Mouse (Mus musculus) layer of hippocampus, adult 9-11 months (tissue): ENCODE results near the gene Vamp1.

Experiments used
- DNase-seq: peaks from one replicate; pipeline ENCODE4 v3.0.0; 2022

The Vamp1 gene

DNA sequence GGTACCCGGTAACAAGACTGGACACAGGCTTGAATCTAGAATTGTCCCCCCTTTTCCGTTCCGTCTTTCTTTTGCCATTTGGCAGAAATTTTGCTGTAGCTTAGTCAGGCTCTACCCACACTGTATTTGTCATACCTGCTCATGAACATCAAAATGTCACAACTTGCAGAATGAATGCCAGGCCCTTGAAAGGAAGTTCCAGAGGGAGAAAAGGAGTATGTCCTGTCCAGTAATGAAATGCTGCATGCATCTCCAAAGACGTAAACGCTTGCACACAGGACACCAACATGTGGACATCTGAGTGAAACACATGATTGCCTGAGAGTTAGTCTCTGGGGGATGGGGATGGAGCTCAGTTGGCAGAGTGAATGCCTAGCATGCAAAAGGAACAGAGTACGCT is 1.6 kb upstream of the Vamp1 start:
- no peak for DNase-seq

DNA sequence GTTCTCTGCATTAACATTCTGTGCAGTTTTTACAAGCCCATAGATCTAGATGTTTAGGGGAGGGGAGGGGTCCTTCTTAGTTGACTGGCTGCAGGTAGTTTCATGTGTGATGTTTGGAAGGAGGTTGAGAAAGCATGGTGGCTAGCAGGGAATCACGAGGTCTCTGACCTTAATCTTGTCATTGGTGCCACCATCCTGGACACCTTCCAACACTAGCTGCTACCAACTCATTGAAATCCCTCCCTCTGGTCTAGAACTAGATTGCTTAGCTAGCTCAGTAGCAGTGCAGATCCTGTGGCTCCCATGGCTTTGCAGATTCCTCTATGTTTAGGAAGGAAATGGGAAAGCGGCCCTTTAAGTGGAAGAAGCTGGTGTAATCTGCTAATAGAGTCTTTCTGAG is 1.5 kb downstream of the Vamp1 start:
- DNase-seq: no peak

DNA sequence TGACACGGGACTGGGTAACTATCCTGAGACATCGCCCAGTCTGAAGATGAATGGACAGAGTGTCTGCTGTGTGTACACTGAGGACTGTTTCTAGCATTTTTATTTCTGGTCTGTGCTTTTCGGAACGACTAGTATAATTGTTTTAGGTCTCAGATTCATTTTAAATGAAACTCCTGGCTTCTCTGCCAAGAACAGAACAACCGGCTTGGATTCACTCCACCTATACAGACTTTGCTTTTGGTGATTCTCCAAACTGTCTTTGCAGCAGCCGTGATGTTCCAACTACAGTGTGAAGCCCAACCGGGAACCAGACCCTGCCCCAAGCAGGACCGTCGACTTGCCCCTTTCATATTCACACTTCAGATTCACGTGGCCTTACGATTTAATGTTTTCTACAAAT is 2.5 kb downstream of the Vamp1 start:
- DNase-seq: no peak

DNA sequence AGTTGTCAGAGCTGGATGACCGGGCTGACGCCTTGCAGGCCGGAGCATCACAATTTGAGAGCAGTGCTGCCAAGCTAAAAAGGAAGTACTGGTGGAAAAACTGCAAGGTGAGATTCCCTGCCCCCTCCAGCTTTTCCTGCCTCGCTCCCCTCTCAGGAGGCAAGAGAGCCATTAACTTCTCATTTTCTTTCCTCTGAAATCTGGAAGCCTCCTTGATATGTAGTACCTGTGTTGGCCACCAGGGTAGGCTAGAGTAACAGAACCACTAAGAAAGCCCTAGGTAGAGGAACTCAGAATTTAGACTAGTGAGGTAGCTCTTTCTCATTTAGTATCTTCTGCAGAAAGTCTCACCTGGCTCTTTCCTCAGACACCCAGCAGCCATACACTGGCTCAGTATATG is 3.6 kb downstream of the Vamp1 start:
- peak; percentile 71 for DNase-seq

DNA sequence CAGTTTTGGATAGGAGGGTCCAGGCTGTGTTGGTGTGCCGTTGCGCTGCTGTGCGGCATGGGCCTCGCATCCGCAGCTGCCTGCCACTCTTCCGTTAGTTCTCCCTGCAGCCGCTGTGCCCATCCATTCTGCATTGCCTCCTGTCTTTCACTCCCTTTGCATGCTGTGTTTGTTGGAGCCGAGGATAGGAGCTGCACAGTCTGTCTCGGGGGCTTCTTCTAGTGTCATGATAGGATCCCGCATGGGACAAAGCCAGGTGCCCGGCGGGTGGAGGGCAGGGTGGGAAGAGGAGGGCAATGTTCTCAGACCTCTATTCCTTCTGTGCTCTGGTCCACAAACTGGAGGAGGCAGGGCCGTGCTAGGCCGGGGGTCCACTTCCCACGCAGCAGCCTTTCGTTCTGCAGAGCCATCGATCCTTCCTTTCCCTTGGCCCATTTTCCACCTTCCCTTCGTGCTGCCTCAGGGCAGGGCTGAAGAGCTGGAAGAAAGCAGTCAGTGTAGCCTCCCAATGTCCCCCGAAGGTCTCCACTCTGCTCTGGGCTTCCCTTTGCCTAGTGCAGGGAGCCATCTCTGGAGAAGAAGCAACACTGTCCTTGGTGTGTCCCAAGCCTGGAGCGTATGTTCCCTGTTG is 5.9 kb downstream of the Vamp1 start:
- DNase-seq: no peak

DNA sequence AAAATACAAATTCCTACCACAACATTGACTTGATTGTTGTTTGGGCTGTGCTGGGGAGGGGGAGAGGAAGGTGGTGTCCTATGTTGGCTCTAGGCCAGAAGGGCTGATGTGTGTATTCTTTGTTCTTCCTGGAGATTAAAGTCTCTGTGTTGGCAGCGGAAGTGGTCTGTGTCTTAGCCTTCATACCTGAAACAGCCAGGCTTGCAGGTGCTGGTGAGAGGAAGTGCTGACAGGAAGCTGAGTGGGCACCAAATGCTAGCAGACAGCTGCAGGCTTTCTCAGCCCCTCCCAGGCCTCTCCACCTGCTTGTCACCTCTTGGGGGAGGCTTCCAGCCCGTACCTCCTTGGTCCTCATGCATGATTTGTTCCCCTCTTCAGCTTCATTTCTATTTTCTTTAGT is 6.8 kb downstream of the Vamp1 start:
- DNase-seq: no peak

DNA sequence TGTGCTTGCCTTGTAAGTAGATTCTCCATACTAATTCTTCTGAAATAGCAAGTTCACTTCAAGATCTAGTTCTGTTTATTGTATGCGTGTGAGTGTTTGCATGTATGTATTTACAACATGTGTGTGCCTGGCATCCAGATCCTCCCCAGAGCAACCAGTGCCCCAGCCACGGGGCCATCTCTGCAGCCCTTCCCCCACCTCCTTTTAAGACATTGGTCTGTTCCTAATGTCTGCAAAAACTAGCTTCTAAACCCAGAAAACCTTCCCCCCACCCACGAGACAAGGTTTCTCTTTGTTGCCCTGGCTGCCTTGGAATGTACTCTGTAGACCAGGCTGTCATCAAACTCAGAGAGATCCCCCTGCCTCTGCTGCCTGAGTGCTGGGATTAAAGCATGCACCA is 7.2 kb downstream of the Vamp1 start:
- no peak for DNase-seq

DNA sequence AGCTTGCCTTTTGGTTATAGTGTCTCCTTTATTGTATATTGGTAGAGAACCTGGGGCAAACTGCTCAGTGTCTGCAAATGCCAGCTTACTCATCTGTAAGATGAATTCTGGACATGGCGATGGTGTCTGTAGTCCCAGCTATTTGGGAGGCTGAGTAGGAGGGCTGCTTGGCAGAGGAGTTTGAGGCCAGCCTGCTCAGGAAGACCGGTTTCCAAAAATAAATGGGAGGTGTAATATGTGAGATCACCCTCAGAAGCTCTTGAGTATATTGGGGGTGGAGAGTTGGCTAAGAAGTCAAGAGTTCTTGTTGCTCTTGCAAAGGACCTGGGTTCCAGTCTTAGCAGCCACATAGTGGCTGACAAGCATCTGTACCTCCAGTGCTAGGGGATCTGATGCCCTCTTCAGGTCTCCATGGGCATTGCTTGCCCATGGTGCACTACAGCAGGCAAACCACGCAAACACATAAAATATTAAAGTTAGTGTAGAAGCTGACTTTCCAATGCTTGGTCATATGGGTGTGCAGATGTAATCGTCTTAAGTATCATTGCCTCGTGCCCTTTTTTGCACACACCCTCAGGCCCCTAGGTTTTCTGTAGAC is 10.3 kb downstream of the Vamp1 start:
- DNase-seq: no peak

DNA sequence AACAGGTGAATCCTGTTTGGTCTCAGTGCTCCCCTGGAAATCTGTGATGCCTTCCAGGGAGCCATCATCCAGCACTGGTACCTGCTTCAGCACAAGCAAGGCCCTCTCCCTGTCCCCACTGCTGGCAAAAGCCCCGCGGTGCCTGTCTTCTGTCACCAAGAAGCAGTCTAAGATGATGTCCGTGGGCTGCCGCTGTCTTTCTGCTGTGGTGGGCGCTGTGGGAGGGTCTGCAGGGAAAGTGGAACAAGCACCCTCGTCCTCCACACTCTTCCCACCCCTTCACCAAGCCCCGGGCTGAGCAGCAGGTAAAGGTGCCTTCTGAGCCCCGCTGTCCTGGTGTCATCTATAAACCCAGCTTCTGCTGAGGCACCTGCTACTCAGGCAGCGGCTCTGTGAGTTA is 15.2 kb downstream of the Vamp1 start:
- DNase-seq: no peak

DNA sequence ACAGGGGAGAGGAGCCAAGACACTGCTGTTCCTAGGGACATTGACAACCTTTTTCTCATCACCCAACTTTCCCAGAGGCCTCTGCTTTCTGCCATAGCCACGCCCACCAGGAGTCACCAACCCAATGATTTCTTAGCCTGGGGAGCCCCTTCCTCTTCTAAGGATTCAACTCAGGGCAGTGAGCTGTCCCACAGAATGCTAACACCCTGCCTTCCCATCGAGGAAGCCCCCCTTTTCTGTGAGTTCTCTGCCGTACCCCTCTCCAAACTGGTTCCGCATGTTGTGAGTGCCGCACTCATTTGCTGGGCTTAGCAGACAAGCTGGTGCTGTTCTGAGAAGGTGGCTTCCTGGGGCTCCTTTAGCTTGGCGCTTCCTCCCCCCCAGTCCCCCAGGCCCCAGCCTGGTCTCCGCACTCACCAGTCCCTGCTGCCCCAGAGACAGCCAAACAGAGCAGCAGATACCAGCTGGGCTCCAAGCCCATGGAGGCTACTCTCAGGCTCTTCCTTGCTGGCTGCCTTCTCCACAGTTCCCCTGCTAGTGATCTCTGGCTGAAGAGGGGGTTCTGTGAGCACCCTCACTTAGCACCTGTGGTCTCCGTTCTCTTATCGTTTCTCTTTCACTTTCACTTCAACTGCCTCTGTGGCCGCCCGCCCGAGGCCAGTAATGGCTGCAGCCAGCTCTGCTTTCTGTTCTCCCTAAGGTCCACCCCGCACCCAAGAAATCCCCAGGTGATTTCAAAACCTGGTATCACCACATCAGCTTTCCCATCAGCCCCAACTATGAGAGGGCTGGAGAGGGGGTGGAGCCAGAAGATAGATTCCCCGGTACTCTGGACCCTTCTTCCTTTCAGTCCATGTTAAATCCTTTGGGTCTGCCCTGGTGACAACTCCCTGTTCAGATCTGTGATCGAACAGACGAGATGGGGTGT is 16.0 kb downstream of the Vamp1 start, which contains the start of gene Tapbpl:
Tapbpl (minus strand) TSS at position 744 of the 928 bp plus-strand sequence.
- peak; percentile 60 for DNase-seq

DNA sequence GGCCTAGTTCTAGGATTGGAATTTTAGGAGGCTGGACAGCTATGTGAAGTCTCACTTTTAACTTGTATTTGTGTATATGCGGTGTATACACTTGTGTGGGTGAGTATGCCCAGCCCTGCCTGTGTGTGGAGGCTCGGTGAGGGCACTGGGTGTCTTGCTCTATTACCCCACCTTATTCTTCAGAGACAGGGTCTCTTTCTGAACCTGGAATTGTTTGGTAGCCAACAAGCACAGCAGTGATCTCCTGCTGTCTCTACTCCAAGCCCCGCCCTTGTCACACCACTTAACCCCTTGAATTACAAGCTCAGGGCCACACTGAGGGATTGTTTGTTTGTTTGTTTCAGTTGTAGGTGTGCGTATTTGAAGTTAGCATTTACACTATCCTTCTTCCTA is 16.7 kb downstream of the Vamp1 start:
- no peak for DNase-seq

DNA sequence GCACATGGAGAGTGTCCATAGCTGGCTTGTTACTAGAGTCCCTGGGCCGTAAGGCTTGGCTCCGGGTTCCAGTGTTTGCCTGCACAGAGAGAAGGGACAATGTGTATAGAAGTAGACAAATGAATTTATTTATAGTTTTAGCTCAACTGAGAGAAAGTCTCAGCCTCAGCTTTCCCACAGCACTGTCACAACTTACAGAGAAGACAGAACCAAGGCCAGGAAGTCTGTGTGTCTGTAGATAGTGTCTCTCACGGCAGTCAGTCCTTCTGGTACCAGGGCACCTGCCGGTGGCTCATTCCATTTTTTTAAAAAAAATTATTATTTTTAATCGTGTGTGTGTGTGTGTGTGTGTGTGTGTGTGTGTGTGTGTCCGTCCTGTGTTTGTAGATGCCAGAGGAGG is 17.2 kb downstream of the Vamp1 start:
- DNase-seq: no peak

DNA sequence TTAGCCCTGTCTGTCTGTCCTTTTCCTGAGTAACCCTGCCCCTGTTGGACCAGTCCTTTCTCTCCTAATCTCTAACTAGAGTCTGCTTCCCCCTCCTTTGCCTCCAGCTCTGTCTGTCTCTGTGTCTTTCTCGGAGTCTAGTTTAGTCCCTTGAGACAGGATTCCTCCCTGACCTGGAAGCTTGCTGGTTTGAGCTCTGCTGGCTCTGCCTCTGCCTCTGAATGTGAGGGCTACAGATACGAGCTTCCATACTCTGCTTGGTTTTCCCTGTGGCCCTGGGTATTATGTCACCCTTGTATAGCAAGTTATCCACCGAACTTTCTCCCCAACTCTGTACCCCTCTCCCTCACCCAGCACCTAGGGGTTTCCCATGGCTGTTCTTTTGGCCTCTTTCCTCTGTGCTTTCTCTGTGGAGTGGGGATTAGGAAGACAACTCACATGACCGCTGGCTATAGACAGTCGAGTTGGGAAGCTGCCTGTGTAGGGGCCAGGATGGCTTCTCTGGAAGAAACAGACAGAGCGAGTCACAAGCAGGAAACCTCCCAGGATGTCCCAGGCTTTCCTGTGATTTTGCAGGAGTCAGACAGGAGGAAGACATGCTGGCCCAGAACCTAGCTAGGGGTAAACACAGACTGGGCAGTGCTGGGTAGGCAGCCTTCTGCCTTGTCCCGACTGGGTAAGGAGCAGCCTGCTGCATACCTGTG is 18.6 kb downstream of the Vamp1 start:
- DNase-seq: no peak

DNA sequence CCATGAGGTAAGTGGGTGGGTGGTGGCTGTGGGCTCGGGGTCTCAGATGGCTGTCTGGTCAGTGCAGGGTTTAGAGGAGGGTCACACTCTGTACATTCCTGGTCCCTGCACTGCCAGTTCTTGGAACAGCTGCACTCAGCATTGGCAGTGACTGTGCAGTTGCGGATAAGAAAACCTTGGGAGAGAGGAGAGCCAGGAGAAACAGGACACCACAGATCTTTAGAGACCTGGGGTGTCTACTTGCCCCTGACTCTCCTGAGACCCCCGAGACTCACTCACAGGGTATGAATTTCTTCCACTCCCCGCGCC is 19.1 kb downstream of the Vamp1 start:
- DNase-seq: no peak

DNA sequence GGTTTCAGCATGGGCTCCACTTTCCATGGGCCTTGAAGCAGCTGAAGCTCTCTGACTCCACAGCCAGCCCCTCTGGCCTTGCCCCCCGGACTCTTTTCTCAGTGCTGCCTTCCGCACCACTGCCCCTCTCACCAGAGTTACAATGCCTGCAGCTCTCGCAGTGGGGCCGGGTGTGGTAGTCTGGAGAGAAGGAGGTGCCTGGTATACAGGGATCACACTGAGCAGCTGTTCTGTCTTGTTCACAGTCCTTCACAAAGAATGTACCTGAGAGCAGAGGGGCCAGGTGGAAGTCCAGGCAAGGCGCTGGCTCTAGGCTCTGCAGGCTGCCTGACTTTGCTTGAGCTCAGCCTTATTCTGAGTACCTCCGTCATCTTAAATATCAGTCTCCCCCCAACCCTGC is 21.0 kb downstream of the Vamp1 start:
- DNase-seq: no peak

DNA sequence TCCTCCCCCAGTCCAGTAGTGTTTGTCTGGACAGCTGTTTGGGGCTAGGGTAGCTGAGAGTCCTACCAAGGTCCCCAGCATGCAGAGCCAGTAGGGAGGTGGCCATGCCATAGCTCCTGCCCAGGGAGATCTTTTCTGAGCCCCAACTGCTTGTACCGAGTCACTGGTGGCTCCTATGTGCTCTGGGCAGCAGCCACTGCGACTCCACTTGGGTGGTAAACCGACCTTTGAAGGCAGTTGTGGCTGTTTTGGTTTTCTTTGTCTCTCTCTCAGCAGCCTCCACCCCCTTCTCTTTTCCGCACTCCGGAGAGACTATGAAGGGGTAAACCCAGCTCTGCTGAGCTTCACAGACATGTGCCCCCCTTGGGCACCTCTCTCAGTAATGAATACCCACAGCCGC is 21.4 kb downstream of the Vamp1 start, which contains the start of gene Cd27:
Cd27 (minus strand) TSS at position 229 of the 400 bp plus-strand sequence.
- DNase-seq: no peak

DNA sequence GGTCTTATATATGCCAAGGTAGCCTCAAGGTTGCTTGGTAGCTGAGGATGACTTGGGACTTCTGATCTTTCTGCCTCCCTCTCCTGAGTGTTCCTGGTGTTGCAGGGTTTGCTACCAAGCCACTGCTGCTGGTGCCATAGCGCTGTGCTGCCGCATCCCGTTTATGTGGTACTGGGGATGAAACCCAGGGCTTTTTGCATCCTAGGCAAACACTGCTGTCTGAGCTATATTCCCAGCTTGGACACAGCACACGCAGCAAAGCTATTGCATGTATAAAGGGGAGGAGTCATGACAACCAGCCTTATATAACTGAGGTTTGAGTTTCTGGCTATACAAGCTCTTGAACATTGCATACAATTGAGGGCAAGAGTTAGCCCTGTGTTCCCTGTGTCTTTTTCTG is 22.1 kb downstream of the Vamp1 start:
- no peak for DNase-seq

DNA sequence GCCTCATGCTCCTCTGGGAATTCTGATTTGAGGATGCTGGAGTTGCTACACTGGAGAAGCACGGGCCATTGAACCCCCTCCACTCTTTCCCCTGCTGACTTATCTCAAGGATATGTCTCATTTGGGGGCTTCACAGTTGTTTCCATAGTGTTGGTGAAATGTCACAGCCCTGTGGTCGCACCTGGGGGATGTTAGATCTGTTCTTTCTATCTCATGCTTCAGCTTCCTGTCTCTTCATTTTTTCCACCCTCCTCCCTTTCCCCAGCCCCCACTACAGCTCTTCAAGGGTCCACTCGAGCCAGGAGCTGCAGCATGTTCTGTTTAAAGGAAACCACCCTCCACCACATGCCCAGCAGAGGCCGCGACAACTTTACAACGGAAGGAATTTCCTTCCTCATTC is 23.0 kb downstream of the Vamp1 start:
- DNase-seq: no peak

DNA sequence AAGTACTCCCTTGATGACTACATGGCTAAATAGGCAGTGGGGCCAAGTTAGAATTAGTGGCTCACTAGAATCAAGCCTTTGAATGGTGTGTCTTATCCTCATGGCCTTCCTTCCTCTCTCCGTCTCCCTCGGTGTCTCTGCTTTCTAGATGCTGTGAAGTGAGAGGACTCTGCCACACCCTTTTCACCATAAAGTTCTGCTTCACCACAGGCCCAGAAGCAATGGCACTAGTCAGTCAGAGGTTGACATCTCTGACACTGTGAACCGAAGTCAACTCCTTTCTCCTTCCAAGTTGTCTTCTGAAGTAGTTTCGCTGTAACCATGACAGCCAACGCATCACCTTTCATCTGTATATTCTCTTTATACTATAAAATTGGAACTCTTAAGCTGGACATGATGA is 24.2 kb downstream of the Vamp1 start:
- no peak for DNase-seq

DNA sequence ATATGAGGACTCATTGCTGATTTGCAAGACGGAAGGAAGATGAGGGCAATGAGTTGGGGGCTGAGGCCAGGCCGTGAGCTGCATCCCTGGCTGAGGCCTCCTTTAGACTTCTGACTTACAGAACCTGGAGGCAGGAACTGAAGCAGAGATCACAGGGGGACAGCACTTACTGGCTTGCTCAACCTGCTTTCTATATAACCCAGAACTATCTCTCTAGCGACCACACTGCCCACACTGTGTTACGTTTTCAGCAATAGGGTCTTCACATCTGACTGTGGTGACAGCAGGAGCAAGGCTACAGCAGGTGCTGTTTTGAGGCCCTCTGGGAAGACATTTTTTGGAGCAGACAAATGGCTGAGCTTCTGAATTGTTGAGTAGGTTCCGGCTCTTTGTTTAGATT is 25.3 kb downstream of the Vamp1 start:
- no peak for DNase-seq

DNA sequence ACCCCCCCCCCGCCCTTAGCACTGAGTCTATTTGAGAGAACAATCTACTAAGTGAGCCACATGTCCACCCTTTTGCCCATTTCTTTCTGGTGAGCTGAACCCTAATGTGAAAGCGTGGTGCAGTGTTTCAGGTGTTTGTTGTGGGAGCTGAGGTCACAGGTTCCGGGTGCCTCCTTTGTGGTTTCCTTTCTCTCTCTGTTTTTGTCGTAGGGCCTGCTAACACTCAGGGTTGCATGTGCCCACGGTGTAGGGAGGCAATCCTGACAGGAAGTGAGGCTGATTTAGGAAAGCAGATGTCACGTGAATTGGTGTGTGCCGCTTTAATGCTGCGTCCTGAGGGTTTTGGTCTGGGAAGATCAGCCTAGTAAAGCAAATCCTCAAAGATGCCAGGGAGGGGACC is 26.2 kb downstream of the Vamp1 start:
- DNase-seq: no peak

DNA sequence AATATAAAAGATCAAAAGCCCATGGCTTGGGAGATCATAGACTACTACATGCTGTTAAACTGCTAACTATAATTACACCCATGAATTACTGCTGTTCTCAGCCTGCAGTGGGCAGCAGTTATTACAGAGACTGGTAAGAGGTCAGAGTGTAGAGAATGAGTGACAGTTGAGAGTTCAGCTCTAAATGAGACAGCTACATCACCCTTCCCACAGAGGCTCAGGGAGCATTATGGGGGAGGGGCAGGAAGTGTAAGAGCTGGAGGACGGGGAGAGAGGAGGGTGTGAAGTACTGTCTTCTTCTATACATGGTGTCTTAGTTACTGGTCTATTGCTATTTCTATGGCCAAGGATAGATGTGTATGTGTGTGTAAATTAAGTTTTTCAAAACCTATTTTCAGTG is 29.2 kb downstream of the Vamp1 start:
- DNase-seq: no peak

DNA sequence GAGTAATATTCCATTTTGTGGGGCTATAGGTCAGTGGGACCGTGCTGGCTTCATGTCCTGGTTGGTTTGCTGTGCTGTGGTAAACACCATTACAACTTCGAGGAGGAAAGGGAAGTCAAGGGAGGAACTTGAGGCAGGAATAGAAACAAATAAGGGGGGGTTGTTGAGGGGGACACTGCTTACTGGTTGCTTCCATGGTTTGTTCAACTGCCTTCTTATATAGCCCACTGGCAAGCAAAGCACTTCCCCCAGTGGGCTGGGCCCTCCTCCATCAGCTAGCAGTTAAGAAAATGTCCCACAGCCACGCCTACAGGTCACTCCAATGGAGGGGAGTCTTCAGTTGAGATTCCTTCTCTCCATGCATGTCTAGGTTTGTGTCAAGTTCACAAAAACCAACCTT is 36.9 kb downstream of the Vamp1 start:
- DNase-seq: peak; percentile 75

DNA sequence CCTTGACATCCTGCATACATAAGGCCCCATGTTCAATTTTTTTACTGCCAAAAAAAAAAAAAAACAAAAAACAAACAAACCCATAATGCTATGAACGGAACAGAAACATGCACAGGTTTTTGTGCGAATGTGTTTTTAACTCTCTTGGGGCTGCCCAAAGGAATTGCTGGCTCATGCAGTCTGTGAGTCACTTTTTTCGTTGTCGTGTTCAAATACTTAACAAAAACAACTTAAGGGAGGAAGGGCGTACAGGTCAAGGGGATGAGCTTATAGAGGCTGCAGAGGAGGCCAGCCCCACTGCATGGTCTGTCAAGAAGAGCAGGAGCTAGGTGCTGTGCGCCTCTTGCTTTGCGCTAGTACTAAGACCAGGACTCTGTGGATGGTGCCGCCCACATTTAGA is 37.4 kb downstream of the Vamp1 start:
- no peak for DNase-seq
